Mouse (Mus musculus): ENCODE measurements around the gene Pifo. TPM values are rescaled to one million over a fixed set of nuclear protein-coding genes. Genes with fewer than 3 reads are reported as not detected.
A peak's percentile ranks its signal among the peaks of the same experiment; 100 is the strongest.

Gene Pifo
- polyA plus RNA-seq, 1 experiment from 2014 or later, result 15.1 TPM

DNA sequence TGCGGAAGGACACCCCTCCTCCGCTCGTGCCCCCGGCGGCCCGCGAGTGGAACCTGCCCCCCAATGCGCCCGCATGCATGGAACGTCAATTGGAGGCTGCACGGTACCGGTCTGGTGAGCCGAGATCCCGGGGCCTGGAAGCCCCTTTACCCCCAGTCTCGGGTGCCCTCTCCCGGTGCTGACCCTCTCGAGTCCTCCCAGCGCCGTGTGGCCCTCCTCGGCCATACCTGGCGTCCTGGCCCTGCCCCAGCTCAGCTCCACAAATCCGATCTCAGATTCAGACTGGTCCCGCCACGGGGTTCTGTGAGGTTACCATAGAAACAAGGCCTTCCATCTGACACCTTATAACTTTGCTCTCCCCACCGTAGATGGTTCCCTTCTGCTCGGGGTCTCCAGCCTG is 54.9 kb downstream of the Pifo start:
- no peaks in the 10 kb centered on the region for H3K9me3 ChIP-seq (ENCODE audit: control insufficient read depth, low read length)
- peak overlapping the region; percentile 71 for H3K4me3 ChIP-seq (replicated peaks; ENCODE audit: low read length)
- H3K27me3 ChIP-seq (ENCODE audit: control insufficient read depth, insufficient read depth, low read length), result no peaks in the 10 kb centered on the region
- 1% methylated on average over 26 of the region's 26 CpGs for WGBS
- peaks cover 23% of the 10 kb centered on the region for H3K4me1 ChIP-seq (replicated peaks; ENCODE audit: control insufficient read depth, insufficient read depth, low read length)
- DNase-seq (ENCODE audit: low spot score) (peak; percentile 59), ATAC-seq (ENCODE audit: low FRiP score) (peak; percentile 79)
- peak overlapping the region; percentile 67; the same call in 1 of the 2 replicates for H3K27ac ChIP-seq
- peak overlapping the region; percentile 89 for H3K9ac ChIP-seq
- peaks cover 49% of the 10 kb centered on the region for H3K36me3 ChIP-seq (replicated peaks; ENCODE audit: control insufficient read depth, insufficient read depth)
- peak overlapping the region; percentile 59 for H3K4me2 ChIP-seq (replicated peaks)

DNA sequence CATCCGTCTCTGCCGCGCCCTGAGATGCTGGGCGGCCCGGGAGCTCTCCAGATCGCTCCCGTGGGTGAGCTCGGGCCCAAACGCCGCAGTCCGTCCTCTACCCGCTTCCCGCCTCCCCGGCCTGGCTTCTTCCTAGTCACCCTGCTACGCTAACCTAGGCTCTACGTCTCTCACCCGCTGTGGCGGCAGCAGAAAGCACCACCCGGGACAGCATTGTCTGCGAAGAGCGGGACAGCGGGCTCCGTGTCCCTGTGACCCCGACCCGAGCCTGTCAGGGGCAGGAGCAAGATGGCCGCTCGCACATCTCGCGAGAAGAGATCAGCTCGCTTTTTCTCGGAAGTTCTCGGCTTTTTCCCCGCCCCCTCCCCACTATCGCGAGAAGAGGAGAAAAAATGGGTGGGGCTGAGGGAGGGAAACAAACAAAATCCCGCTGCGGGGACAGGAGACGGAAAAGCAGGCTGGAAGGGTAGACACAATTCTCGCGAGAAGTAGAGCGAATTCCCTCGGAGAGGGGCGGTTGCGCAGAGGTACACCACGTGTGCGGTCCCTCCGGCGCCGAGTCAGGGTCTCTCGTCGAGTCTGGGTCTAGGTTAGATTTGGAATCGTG is 55.4 kb downstream of the Pifo start, which contains the start of gene Wdr77:
Gene Wdr77, plus strand, starts transcription at position 396 of the 607 bp plus-strand sequence.
- H3K4me3 ChIP-seq (replicated peaks; ENCODE audit: low read length), result peak within 1 kb of the TSS; percentile 71
- H3K9ac ChIP-seq, result peak within 1 kb of the TSS; percentile 89
- no peaks in the 10 kb centered on the region for H3K9me3 ChIP-seq (ENCODE audit: control insufficient read depth, low read length)
- H3K27me3 ChIP-seq (ENCODE audit: control insufficient read depth, insufficient read depth, low read length), result no peaks in the 10 kb centered on the region
- H3K36me3 ChIP-seq (replicated peaks; ENCODE audit: control insufficient read depth, insufficient read depth), result peaks cover 49% of the 10 kb centered on the region
- peak; percentile 97 for ATAC-seq (ENCODE audit: low FRiP score)
- H3K4me1 ChIP-seq (replicated peaks; ENCODE audit: control insufficient read depth, insufficient read depth, low read length), result peaks cover 23% of the 10 kb centered on the region
- under 1% methylated on average over 51 of the region's 52 CpGs for WGBS
- peak within 1 kb of the TSS; percentile 80 for H3K27ac ChIP-seq
- peak; percentile 100 for DNase-seq (ENCODE audit: low spot score)
- peak within 1 kb of the TSS; percentile 85 for H3K4me2 ChIP-seq (replicated peaks)

DNA sequence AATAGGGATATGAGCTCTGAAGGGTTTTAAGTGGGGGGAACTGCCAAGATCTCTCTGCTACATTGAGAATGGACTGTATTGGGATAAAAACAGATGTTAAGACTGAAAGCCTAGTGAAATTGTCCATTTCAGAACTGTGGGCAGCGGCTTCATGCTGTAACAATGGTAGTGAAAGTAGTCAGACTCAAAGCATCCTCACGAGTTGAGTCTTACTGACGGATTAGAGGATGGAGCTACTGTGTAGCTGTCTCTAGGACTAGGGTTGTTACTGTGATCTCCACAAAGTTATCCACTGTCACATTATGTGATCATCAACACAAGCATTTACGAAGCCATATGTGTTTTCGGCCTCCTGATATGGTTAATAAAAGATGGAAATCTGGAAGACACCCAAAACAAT is 56.2 kb downstream of the Pifo start:
- 43% methylated on average over 5 of the region's 5 CpGs for WGBS
- peak overlapping the region; percentile 89 for H3K9ac ChIP-seq

DNA sequence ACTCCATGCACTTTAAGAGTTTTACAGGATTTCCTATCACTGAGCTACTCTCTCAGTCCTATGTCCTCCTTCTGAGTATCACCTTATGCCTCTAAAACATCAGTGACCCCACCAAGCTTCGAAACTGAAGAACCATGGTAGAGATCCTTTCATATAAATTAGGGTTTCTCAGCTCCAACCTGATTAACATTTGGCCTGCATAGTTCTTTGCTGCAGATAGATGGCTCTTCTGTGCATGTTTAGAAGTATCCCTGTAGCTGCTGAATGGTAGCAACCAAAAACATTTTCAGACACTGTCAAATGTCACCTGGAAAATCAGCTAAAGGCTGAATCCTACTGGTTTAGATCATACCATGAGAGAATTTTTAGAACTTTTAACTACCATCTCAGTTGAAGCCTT is 57.2 kb downstream of the Pifo start:
- Histone ChIP-seq H3K9me3 (ENCODE audit: control insufficient read depth, low read length) (no peaks in the 10 kb centered on the region), H3K4me3 (replicated peaks; ENCODE audit: low read length) (no peak overlapping the region), H3K27me3 (ENCODE audit: control insufficient read depth, insufficient read depth, low read length) (no peaks in the 10 kb centered on the region), H3K36me3 (replicated peaks; ENCODE audit: control insufficient read depth, insufficient read depth) (peaks cover 47% of the 10 kb centered on the region), H3K4me2 (replicated peaks) (peak overlapping the region; percentile 85; the same call in 1 of the 2 replicates), H3K27ac (no peak overlapping the region), H3K4me1 (replicated peaks; ENCODE audit: control insufficient read depth, insufficient read depth, low read length) (peaks cover 23% of the 10 kb centered on the region), H3K9ac (peak overlapping the region; percentile 89)
- WGBS, result 91% methylated on average over 1 of the region's 1 CpGs
- DNase-seq (ENCODE audit: low spot score) (no peak), ATAC-seq (ENCODE audit: low FRiP score) (no peak)

More for the DNA sequence above, 56.2 kb downstream of the Pifo start:
- Histone ChIP-seq H3K27ac (no peak overlapping the region), H3K36me3 (replicated peaks; ENCODE audit: control insufficient read depth, insufficient read depth) (peaks cover 47% of the 10 kb centered on the region), H3K4me3 (replicated peaks; ENCODE audit: low read length) (peak overlapping the region; percentile 71), H3K4me1 (replicated peaks; ENCODE audit: control insufficient read depth, insufficient read depth, low read length) (peaks cover 23% of the 10 kb centered on the region), H3K9me3 (ENCODE audit: control insufficient read depth, low read length) (no peaks in the 10 kb centered on the region), H3K4me2 (replicated peaks) (peak overlapping the region; percentile 85), H3K27me3 (ENCODE audit: control insufficient read depth, insufficient read depth, low read length) (no peaks in the 10 kb centered on the region)
- DNase-seq (ENCODE audit: low spot score) (no peak), ATAC-seq (ENCODE audit: low FRiP score) (no peak)

DNA sequence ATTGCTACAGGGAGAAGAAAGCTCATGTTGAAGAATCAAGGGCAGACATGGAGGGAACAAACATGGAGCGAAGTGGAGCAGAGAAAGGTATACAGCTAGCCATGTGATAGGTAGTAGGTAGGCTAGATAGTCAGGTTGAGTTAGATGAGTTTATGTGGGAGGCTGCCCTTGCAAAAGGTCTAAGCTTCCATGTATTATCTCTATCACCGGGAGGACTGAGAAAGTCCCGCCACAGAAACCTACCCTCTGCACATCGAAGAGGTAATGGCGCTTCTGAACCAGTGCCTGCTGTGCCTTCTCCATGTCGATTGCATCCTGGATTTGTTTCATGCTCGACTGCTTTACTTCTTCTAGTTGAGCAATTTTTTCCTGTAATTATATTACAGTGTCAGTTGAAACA is 63.1 kb downstream of the Pifo start:
- Histone ChIP-seq H3K4me1 (replicated peaks; ENCODE audit: control insufficient read depth, insufficient read depth, low read length) (no peaks in the 10 kb centered on the region), H3K36me3 (replicated peaks; ENCODE audit: control insufficient read depth, insufficient read depth) (peaks cover 85% of the 10 kb centered on the region), H3K9ac (no peak overlapping the region), H3K27ac (no peak overlapping the region), H3K4me3 (replicated peaks; ENCODE audit: low read length) (no peak overlapping the region), H3K9me3 (ENCODE audit: control insufficient read depth, low read length) (no peaks in the 10 kb centered on the region), H3K27me3 (ENCODE audit: control insufficient read depth, insufficient read depth, low read length) (no peaks in the 10 kb centered on the region), H3K4me2 (replicated peaks) (no peak overlapping the region)
- DNase-seq (ENCODE audit: low spot score) (no peak), ATAC-seq (ENCODE audit: low FRiP score) (no peak)
- 98% methylated on average over 7 of the region's 7 CpGs for WGBS

Other genes with a start within 250 kb of the Pifo start
- gene Rap1a, start 213.3 kb downstream of the Pifo start, polyA plus RNA-seq (2014; fragmentation: Nextera tagmentation; extraction: Ambion mirVana), result 67.8 and 68.5 TPM in 2 replicates
- gene Adora3, start 143.8 kb downstream of the Pifo start, polyA plus RNA-seq (2014; fragmentation: Nextera tagmentation; extraction: Ambion mirVana), result 0.27 TPM in 1 of 2 replicates, not detected in the other
- gene Tmigd3, start 143.7 kb downstream of the Pifo start, polyA plus RNA-seq (2014; fragmentation: Nextera tagmentation; extraction: Ambion mirVana), result not detected in 2 replicates
- gene I830077J02Rik, start 82.0 kb downstream of the Pifo start, polyA plus RNA-seq (2014; fragmentation: Nextera tagmentation; extraction: Ambion mirVana), result 0.17 and 0.46 TPM in 2 replicates
- gene Wdr77, start 55.3 kb downstream of the Pifo start, polyA plus RNA-seq (2014; fragmentation: Nextera tagmentation; extraction: Ambion mirVana), result 86.2 and 90.1 TPM in 2 replicates
- 577 and 604 TPM in 2 replicates for gene Atp5f1, start 54.5 kb downstream of the Pifo start, polyA plus RNA-seq (2014; fragmentation: Nextera tagmentation; extraction: Ambion mirVana)
- 4.0 and 4.1 TPM in 2 replicates for gene Ovgp1, start 40.9 kb downstream of the Pifo start, polyA plus RNA-seq (2014; fragmentation: Nextera tagmentation; extraction: Ambion mirVana)
- 0.20 and 0.26 TPM in 2 replicates for gene Chil5, start 18.2 kb upstream of the Pifo start, polyA plus RNA-seq (2014; fragmentation: Nextera tagmentation; extraction: Ambion mirVana)
- gene Chia1, start 98.6 kb upstream of the Pifo start, polyA plus RNA-seq (2014; fragmentation: Nextera tagmentation; extraction: Ambion mirVana), result 1.3 and 1.4 TPM in 2 replicates
- gene Chil3, start 152.9 kb upstream of the Pifo start, polyA plus RNA-seq (2014; fragmentation: Nextera tagmentation; extraction: Ambion mirVana), result 0.47 TPM in 1 of 2 replicates, not detected in the other
- gene Chil4, start 204.9 kb upstream of the Pifo start, polyA plus RNA-seq (2014; fragmentation: Nextera tagmentation; extraction: Ambion mirVana), result not detected in 2 replicates